ENCODE assay signal across 8 mouse cellular contexts in genomic region chr7:3290257-3291033, GRCm38 (mm10). TPM values are rescaled to one million over a fixed set of nuclear protein-coding genes. Genes with fewer than 3 reads are reported as not detected.
DNase-seq lines count a peak whose midpoint lies in the region; ATAC-seq lines count a peak whose summit lies in the region.

No protein-coding gene starts in this region.

- peak; percentile 93 for ATAC-seq in hindbrain, embryonic 15.5 days (ENCODE audit: low FRiP score, low read depth)

- 1% methylated on average over 17 of the region's 18 CpGs for WGBS in hindbrain, embryonic 15.5 days

- peak; percentile 99 for DNase-seq in R1 (ENCODE audit: low read depth, low spot score)
- DNase-seq in cerebellum, postnatal 10 days: peak; percentile 93 to 96
- peak; percentile 83 to 85 for DNase-seq in frontal cortex, postnatal 36 days (ENCODE audit: low spot score in 2 of 2)
- peak; percentile 86 for DNase-seq in left cerebral cortex, adult 11 months (ENCODE audit: low spot score)
- peak; percentile 100 for DNase-seq in lung, postnatal 36 days
- peak; percentile 98 for DNase-seq in retina, embryonic 14.5 days (ENCODE audit: low spot score)
- peak; percentile 74 for DNase-seq in thymus, postnatal 4 days

- peak overlapping the region; percentile 79 for H3K9ac ChIP-seq in hindbrain, embryonic 15.5 days

- peaks cover 37% of the 10 kb centered on the region for H3K4me1 ChIP-seq in hindbrain, embryonic 15.5 days (replicated peaks)

- no peaks in the 10 kb centered on the region for H3K9me3 ChIP-seq in hindbrain, embryonic 15.5 days

- H3K4me3 ChIP-seq in hindbrain, embryonic 15.5 days: peak overlapping the region; percentile 72

- H3K27ac ChIP-seq in hindbrain, embryonic 15.5 days (replicated peaks): peak overlapping the region; percentile 83

- no peaks in the 10 kb centered on the region for H3K27me3 ChIP-seq in hindbrain, embryonic 15.5 days

- H3K4me2 ChIP-seq in hindbrain, embryonic 15.5 days: peak overlapping the region; percentile 65

- peaks cover 10% of the 10 kb centered on the region; the same call in 1 of the 2 replicates for H3K36me3 ChIP-seq in hindbrain, embryonic 15.5 days

RNA-seq across cellular contexts. Expression of gene Prkcg, which starts 1.5 kb away (rescaled TPM):
- polyA plus RNA-seq in hindbrain, embryonic 15.5 days (2015; fragmentation: Nextera tagmentation; extraction: Ambion mirVana): 2.0 and 2.1 TPM in 2 replicates

RNA-seq across cellular contexts. Expression of gene Myadm, which starts 1.6 kb away (rescaled TPM):
- 37.8 and 40.7 TPM in 2 replicates for polyA plus RNA-seq in hindbrain, embryonic 15.5 days (2015; fragmentation: Nextera tagmentation; extraction: Ambion mirVana)

RNA-seq across cellular contexts. Expression of gene Nlrp12, which starts 40.9 kb away (rescaled TPM):
- polyA plus RNA-seq in hindbrain, embryonic 15.5 days (2015; fragmentation: Nextera tagmentation; extraction: Ambion mirVana): 0.03 and 0.04 TPM in 2 replicates

RNA-seq across cellular contexts. Expression of gene Cacng7, which starts 42.3 kb away (rescaled TPM):
- polyA plus RNA-seq in hindbrain, embryonic 15.5 days (2015; fragmentation: Nextera tagmentation; extraction: Ambion mirVana): 3.9 and 4.1 TPM in 2 replicates

Comparison
In these comparisons a context has a peak if more than half of its experiments do, and no peak if none do; other contexts are left out.
1. Peak in every context shown above with its lines: DNase-seq, ATAC-seq, H3K4me3 ChIP-seq and H3K27ac ChIP-seq.